Mouse (Mus musculus): Measurements from ENCODE around the gene Pus1. TPM values are rescaled to one million over a fixed set of nuclear protein-coding genes. Genes with fewer than 3 reads are reported as not detected.

Pus1 gene
- total RNA-seq (2023), result 10 to 100 TPM in 1 of 2 experiments, 1 to 10 TPM in 1; 9.2 to 12.8 TPM

GRCm38 (mm10) chr5:110779998-110780760, at the start of gene Pus1:
Gene Pus1, minus strand, starts transcription at chr5:110780659.

GRCm38 (mm10) chr5:110809667-110810325, 29.3 kb upstream of the Pus1 start, which contains the start of gene Ulk1:
Gene Ulk1, minus strand, starts transcription at chr5:110810097.

GRCm38 (mm10) chr5:110770448-110771158, 9.9 kb downstream of the Pus1 start, which contains the start of gene Ep400:
Gene Ep400, minus strand, starts transcription at chr5:110770717.

Other genes with a start within 250 kb of the Pus1 start
- gene Galnt9, start 236.3 kb downstream of the Pus1 start, total RNA-seq (2023), result 1 to 10 TPM; 5.9 to 6.4 TPM
- 10 to 100 TPM; 23.0 to 23.7 TPM for gene Noc4l, start 127.2 kb downstream of the Pus1 start, total RNA-seq (2023)
- 10 to 100 TPM; 13.9 to 15.8 TPM for gene Ddx51, start 127.2 kb downstream of the Pus1 start, total RNA-seq (2023)
- 100 to 1,000 TPM; 119 to 120 TPM for gene Ep400, start 9.9 kb downstream of the Pus1 start, total RNA-seq (2023)
- gene Ulk1, start 29.4 kb upstream of the Pus1 start, total RNA-seq (2023), result 10 to 100 TPM; 66.8 to 78.5 TPM
- 10 to 100 TPM in 1 of 2 experiments, 1 to 10 TPM in 1; 6.2 to 11.3 TPM for gene Hscb, start 59.1 kb upstream of the Pus1 start, total RNA-seq (2023)
- gene Chek2, start 59.3 kb upstream of the Pus1 start, total RNA-seq (2023), result 10 to 100 TPM; 14.0 to 15.4 TPM
- gene Ttc28, start 99.1 kb upstream of the Pus1 start, total RNA-seq (2023), result 1 to 10 TPM; 1.8 to 2.1 TPM

Measured in neutrophil, adult 83 days (primary cell).